Mouse (Mus musculus) kidney, embryonic 15.5 days (tissue): ENCODE data around the gene Creb3l2. TPM values are rescaled to one million over a fixed set of nuclear protein-coding genes. Genes with fewer than 3 reads are reported as not detected.
A peak's percentile ranks its signal among the peaks of the same experiment; 100 is the strongest.

ENCODE experiments used
- ATAC-seq: fragments of 200-750 bp; cut with Nextera tagmentation; replicated peaks from 2 replicates; pipeline ENCODE4 v1.8.0; 2017; ENCODE audit warnings: moderate TSS enrichment; ENCODE audit not compliant: low FRiP score
- H3K27ac ChIP-seq: fragments of 300-500 bp; sonication (generic); 2 replicates; pipeline ENCODE4 v1.5.1; 2015; ENCODE audit warnings: mild to moderate bottlenecking, inconsistent platforms
- H3K27me3 ChIP-seq: fragments of 300-500 bp; sonication (generic); 2 replicates; pipeline ENCODE4 v1.6.1; 2015; ENCODE audit warnings: inconsistent platforms
- H3K36me3 ChIP-seq: fragments of 300-500 bp; sonication (generic); 2 replicates; pipeline ENCODE4 v1.6.1; 2015; ENCODE audit warnings: inconsistent platforms
- H3K4me1 ChIP-seq: fragments of 300-500 bp; sonication (generic); 2 replicates; pipeline ENCODE4 v1.6.1; 2015; ENCODE audit warnings: inconsistent platforms
- H3K4me2 ChIP-seq: fragments of 300-500 bp; sonication (generic); 2 replicates; pipeline ENCODE4 v1.6.1; 2015; ENCODE audit warnings: moderate library complexity, mild to moderate bottlenecking, inconsistent platforms
- H3K4me3 ChIP-seq: fragments of 300-500 bp; sonication (generic); replicated peaks from 2 replicates; pipeline ENCODE4 v1.5.1; 2015; ENCODE audit warnings: mild to moderate bottlenecking, inconsistent platforms
- H3K9ac ChIP-seq: fragments of 300-500 bp; sonication (generic); 2 replicates; pipeline ENCODE4 v1.6.1; 2015; ENCODE audit warnings: mild to moderate bottlenecking, inconsistent platforms
- H3K9me3 ChIP-seq: fragments of 300-500 bp; sonication (generic); replicated peaks from 2 replicates; pipeline ENCODE4 v1.6.1; 2016; ENCODE audit warnings: inconsistent platforms
- WGBS: fragments of 180-500 bp; shearing (Covaris S2); methylation state at CpG from one replicate; pipeline ENCODE4 v1.1.7; 2015; ENCODE audit warnings: mixed read lengths; 5-methylcytosine and 5-hydroxymethylcytosine counted together
- polyA plus RNA-seq: library from polyadenylated mRNA; unstranded; fragments of >200 nt; fragmentation: Nextera tagmentation; extraction: Ambion mirVana; gene quantifications from 2 replicates; pipeline ENCODE4 v1.2.1, GENCODE M21; 2015

Gene Creb3l2
- polyA plus RNA-seq, 1 experiment from 2014 or later = 31.1 TPM

GRCm38 (mm10) chr6:37336381-37336780 is 105.6 kb downstream of the Creb3l2 start:
- H3K9me3 ChIP-seq = no peaks in the 10 kb centered on the region
- no peaks in the 10 kb centered on the region for H3K27me3 ChIP-seq
- no peak for ATAC-seq
- no peak overlapping the region for H3K4me3 ChIP-seq
- H3K9ac ChIP-seq = no peak overlapping the region
- H3K36me3 ChIP-seq = peaks cover 84% of the 10 kb centered on the region
- peak overlapping the region; percentile 15; the same call in 1 of the 2 replicates for H3K27ac ChIP-seq
- no peak overlapping the region for H3K4me2 ChIP-seq
- 71% methylated on average over 7 of the region's 7 CpGs for WGBS
- H3K4me1 ChIP-seq = peaks cover 26% of the 10 kb centered on the region

DNA sequence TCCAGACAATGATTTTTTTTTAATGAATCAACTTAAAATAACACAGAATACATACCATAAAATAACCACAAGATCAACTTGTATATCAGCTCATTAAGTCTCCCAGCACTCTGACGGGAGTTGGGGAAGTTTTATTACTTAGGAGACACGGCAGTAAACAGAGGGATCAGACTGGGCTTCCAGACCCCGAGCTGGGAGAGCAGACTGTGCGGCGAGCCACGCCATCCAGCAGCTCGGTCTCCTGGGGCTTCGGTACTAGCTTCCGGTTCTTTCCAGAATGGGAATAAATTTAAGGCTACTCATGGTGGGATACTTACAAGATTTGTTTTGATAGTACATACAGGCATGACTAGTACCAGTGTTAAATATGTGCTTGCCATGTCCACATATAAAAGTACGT is 109.1 kb downstream of the Creb3l2 start:
- H3K4me2 ChIP-seq = no peak overlapping the region
- no peaks in the 10 kb centered on the region for H3K9me3 ChIP-seq
- peak overlapping the region; percentile 54 for H3K27ac ChIP-seq
- H3K27me3 ChIP-seq = no peaks in the 10 kb centered on the region
- peaks cover 39% of the 10 kb centered on the region for H3K4me1 ChIP-seq
- WGBS = 33% methylated on average over 10 of the region's 10 CpGs
- peaks cover 75% of the 10 kb centered on the region for H3K36me3 ChIP-seq
- H3K9ac ChIP-seq = no peak overlapping the region
- no peak overlapping the region for H3K4me3 ChIP-seq
- ATAC-seq = peak; percentile 55

- 49% methylated on average over 5 of the region's 5 CpGs for WGBS
Observed at GRCm38 (mm10) chr6:37329901-37330864, 111.8 kb downstream of the Creb3l2 start.

GRCm38 (mm10) chr6:37329376-37329775 is 112.6 kb downstream of the Creb3l2 start:
- Histone ChIP-seq H3K4me1 (peaks cover 38% of the 10 kb centered on the region), H3K27ac (no peak overlapping the region), H3K9ac (no peak overlapping the region), H3K27me3 (no peaks in the 10 kb centered on the region), H3K36me3 (peaks cover 47% of the 10 kb centered on the region), H3K4me2 (no peak overlapping the region), H3K4me3 (no peak overlapping the region), H3K9me3 (no peaks in the 10 kb centered on the region)
- no peak for ATAC-seq
- WGBS = 74% methylated on average over 3 of the region's 3 CpGs

More at GRCm38 (mm10) chr6:37329901-37330864, 111.8 kb downstream of the Creb3l2 start:
- Histone ChIP-seq H3K36me3 (peaks cover 55% of the 10 kb centered on the region), H3K9me3 (no peaks in the 10 kb centered on the region), H3K4me3 (no peak overlapping the region), H3K9ac (no peak overlapping the region), H3K4me2 (no peak overlapping the region), H3K27ac (peak overlapping the region; percentile 28; the same call in 1 of the 2 replicates), H3K4me1 (peaks cover 38% of the 10 kb centered on the region), H3K27me3 (no peaks in the 10 kb centered on the region)
- ATAC-seq = no peak

DNA sequence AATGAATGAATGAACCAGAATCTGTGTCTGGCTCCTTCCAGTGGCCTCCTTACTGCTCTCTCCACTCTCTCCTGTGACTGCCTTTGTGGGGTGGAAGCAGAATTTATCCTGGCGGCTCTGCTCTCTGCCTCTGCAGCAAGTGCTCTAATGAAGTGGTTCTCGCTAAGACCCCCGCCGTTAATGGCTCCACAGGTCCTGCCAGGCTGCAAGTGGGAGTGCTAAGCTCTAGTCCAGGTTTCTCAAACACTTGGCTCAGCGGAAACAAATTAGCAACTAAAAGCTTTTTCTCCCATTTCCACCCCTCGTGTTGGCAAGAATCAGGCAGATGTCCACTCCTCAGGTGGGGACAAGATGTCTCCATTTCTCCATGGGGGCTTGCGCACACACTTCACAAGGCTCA is 113.3 kb downstream of the Creb3l2 start:
- Histone ChIP-seq H3K9me3 (no peaks in the 10 kb centered on the region), H3K36me3 (peaks cover 40% of the 10 kb centered on the region), H3K27me3 (no peaks in the 10 kb centered on the region), H3K4me1 (peaks cover 38% of the 10 kb centered on the region), H3K9ac (no peak overlapping the region), H3K27ac (no peak overlapping the region), H3K4me2 (no peak overlapping the region), H3K4me3 (no peak overlapping the region)
- WGBS = 59% methylated on average over 7 of the region's 7 CpGs
- ATAC-seq = no peak

GRCm38 (mm10) chr6:37327519-37327918 is 114.4 kb downstream of the Creb3l2 start:
- Histone ChIP-seq H3K9ac (no peak overlapping the region), H3K27me3 (no peaks in the 10 kb centered on the region), H3K4me2 (no peak overlapping the region), H3K4me3 (no peak overlapping the region), H3K36me3 (peaks cover 29% of the 10 kb centered on the region), H3K9me3 (no peaks in the 10 kb centered on the region), H3K27ac (peak overlapping the region; percentile 7; the same call in 1 of the 2 replicates), H3K4me1 (peaks cover 34% of the 10 kb centered on the region)
- WGBS = 76% methylated on average over 6 of the region's 6 CpGs
- ATAC-seq = no peak; the same call in 1 of the 2 replicates

GRCm38 (mm10) chr6:37326603-37326955 is 115.4 kb downstream of the Creb3l2 start:
- Histone ChIP-seq H3K4me2 (no peak overlapping the region), H3K27ac (peak overlapping the region; percentile 62), H3K9me3 (no peaks in the 10 kb centered on the region), H3K9ac (no peak overlapping the region), H3K36me3 (peaks cover 20% of the 10 kb centered on the region), H3K27me3 (no peaks in the 10 kb centered on the region), H3K4me1 (peaks cover 25% of the 10 kb centered on the region), H3K4me3 (no peak overlapping the region)
- WGBS = 33% methylated on average over 8 of the region's 8 CpGs
- ATAC-seq = no peak

- H3K4me2 ChIP-seq = no peak overlapping the region
- 88% methylated on average over 9 of the region's 9 CpGs for WGBS
- H3K36me3 ChIP-seq = peaks cover 14% of the 10 kb centered on the region
- no peaks in the 10 kb centered on the region for H3K27me3 ChIP-seq
- no peaks in the 10 kb centered on the region for H3K9me3 ChIP-seq
- H3K4me3 ChIP-seq = no peak overlapping the region
- H3K27ac ChIP-seq = peak overlapping the region; percentile 62
- H3K9ac ChIP-seq = no peak overlapping the region
- ATAC-seq = no peak
- H3K4me1 ChIP-seq = peaks cover 21% of the 10 kb centered on the region
Observed at GRCm38 (mm10) chr6:37325906-37326602, 115.9 kb downstream of the Creb3l2 start.

- 78% methylated on average over 3 of the region's 3 CpGs for WGBS
- H3K4me3 ChIP-seq = no peak overlapping the region
- no peak for ATAC-seq
- H3K9me3 ChIP-seq = no peaks in the 10 kb centered on the region
- H3K36me3 ChIP-seq = peaks cover 9% of the 10 kb centered on the region
- no peaks in the 10 kb centered on the region for H3K27me3 ChIP-seq
- no peak overlapping the region for H3K9ac ChIP-seq
- peaks cover 14% of the 10 kb centered on the region for H3K4me1 ChIP-seq
- H3K4me2 ChIP-seq = no peak overlapping the region
- H3K27ac ChIP-seq = no peak overlapping the region
Observed at GRCm38 (mm10) chr6:37325076-37325475, 116.9 kb downstream of the Creb3l2 start.

GRCm38 (mm10) chr6:37322641-37323040 is 119.3 kb downstream of the Creb3l2 start:
- Histone ChIP-seq H3K27ac (no peak overlapping the region), H3K4me1 (peaks cover 9% of the 10 kb centered on the region), H3K27me3 (no peaks in the 10 kb centered on the region), H3K9me3 (no peaks in the 10 kb centered on the region), H3K9ac (no peak overlapping the region), H3K36me3 (no peaks in the 10 kb centered on the region), H3K4me2 (no peak overlapping the region), H3K4me3 (no peak overlapping the region)
- no peak for ATAC-seq
- WGBS = 90% methylated on average over 7 of the region's 7 CpGs

DNA sequence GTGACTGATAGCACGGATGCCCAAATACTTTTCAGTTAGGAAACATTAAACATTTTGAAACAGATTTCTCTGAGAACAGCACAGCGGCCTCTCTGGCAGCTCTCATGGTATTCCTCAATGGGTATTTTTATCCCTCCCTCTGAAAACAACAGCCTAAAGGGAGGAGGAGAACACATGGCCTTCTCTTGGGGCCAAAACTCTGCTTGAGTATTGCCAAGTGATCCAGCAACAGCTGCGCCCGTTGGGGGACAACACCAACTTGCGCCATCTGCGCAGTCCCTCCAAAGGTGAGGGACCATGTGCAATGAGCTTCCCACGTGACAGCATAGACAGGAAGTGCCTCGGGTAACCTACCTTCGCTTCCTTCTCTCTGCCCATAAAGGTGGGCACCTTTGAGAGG is 119.9 kb downstream of the Creb3l2 start:
- WGBS = 92% methylated on average over 9 of the region's 9 CpGs
- Histone ChIP-seq H3K4me3 (no peak overlapping the region), H3K4me2 (no peak overlapping the region), H3K4me1 (peaks cover 6% of the 10 kb centered on the region), H3K9ac (no peak overlapping the region), H3K27ac (no peak overlapping the region), H3K36me3 (no peaks in the 10 kb centered on the region), H3K9me3 (no peaks in the 10 kb centered on the region), H3K27me3 (no peaks in the 10 kb centered on the region)
- ATAC-seq = no peak

- H3K4me3 ChIP-seq = no peak overlapping the region
- no peaks in the 10 kb centered on the region for H3K4me1 ChIP-seq
- H3K27me3 ChIP-seq = no peaks in the 10 kb centered on the region
- H3K27ac ChIP-seq = no peak overlapping the region
- no peak for ATAC-seq
- H3K4me2 ChIP-seq = no peak overlapping the region
- H3K9me3 ChIP-seq = no peaks in the 10 kb centered on the region
- no peak overlapping the region for H3K9ac ChIP-seq
- H3K36me3 ChIP-seq = no peaks in the 10 kb centered on the region
- WGBS = 61% methylated on average over 5 of the region's 5 CpGs
Observed at GRCm38 (mm10) chr6:37317904-37318303, 124.0 kb downstream of the Creb3l2 start.
